Mouse (Mus musculus): Measurements from ENCODE around the gene Cyp2j6. TPM values are rescaled to one million over a fixed set of nuclear protein-coding genes. Genes with fewer than 3 reads are reported as not detected.
"Not testable (repeated sequence)": the region's sequence is repeated elsewhere in the genome, so short reads cannot be mapped to it uniquely, and the experiment has no call there.

Gene Cyp2j6
- total RNA-seq (2021): 1 to 10 TPM; 3.2 to 3.4 TPM
- long read RNA-seq, experiment 1, partial matches to known transcripts: 1 of 3 reads
- long read RNA-seq, experiment 1, other reads (novel, unspliced or antisense): 0 of 3 reads
- long read RNA-seq, experiment 2, partial matches to known transcripts: 0 of 4 reads
- long read RNA-seq, experiment 2, other reads (novel, unspliced or antisense): 0 of 4 reads

GRCm38 (mm10) chr4:96553133-96553819, at the start of gene Cyp2j6:
Gene Cyp2j6, minus strand, starts transcription at chr4:96553661.
- peak; percentile 66 to 79 for DNase-seq

GRCm38 (mm10) chr4:96591791-96592150, 38.3 kb upstream of the Cyp2j6 start:
- DNase-seq: peak in 1 of 2 experiments; percentile 84

- peak; percentile 88 to 90 for DNase-seq
Measured at GRCm38 (mm10) chr4:96590911-96591790, 37.7 kb upstream of the Cyp2j6 start, which contains the start of gene Cyp2j9. Gene Cyp2j9, minus strand, starts transcription at chr4:96591578.

- DNase-seq: no peak
Measured at GRCm38 (mm10) chr4:96581425-96582088, 28.1 kb upstream of the Cyp2j6 start.

- not testable (repeated sequence) for DNase-seq
Measured at GRCm38 (mm10) chr4:96580351-96580750, 26.9 kb upstream of the Cyp2j6 start.

GRCm38 (mm10) chr4:96569442-96569841, 16.0 kb upstream of the Cyp2j6 start:
- no peak for DNase-seq

- no peak for DNase-seq
Measured at GRCm38 (mm10) chr4:96567988-96568387, 14.5 kb upstream of the Cyp2j6 start.

- DNase-seq: no peak
Measured at GRCm38 (mm10) chr4:96565808-96566207, 12.3 kb upstream of the Cyp2j6 start.

- DNase-seq: no peak
Measured at GRCm38 (mm10) chr4:96560464-96560863, 7.0 kb upstream of the Cyp2j6 start.

- no peak for DNase-seq
Measured at GRCm38 (mm10) chr4:96559781-96560180, 6.3 kb upstream of the Cyp2j6 start.

- no peak for DNase-seq
Measured at GRCm38 (mm10) chr4:96551619-96552018, 1.8 kb downstream of the Cyp2j6 start.

- no peak for DNase-seq
Measured at GRCm38 (mm10) chr4:96545976-96546375, 7.5 kb downstream of the Cyp2j6 start.

GRCm38 (mm10) chr4:96525772-96526171, 27.7 kb downstream of the Cyp2j6 start:
- peak in 1 of 2 experiments; percentile 9 for DNase-seq

- DNase-seq: peak; percentile 30 to 34
Measured at GRCm38 (mm10) chr4:96522256-96522655, 31.2 kb downstream of the Cyp2j6 start.

GRCm38 (mm10) chr4:96510083-96510482, 43.4 kb downstream of the Cyp2j6 start:
- DNase-seq: no peak

- DNase-seq: no peak
Measured at GRCm38 (mm10) chr4:96507286-96507685, 46.2 kb downstream of the Cyp2j6 start, which contains the start of gene Cyp2j8. Gene Cyp2j8, minus strand, starts transcription at chr4:96507386.

Other genes starting within 250 kb of the Cyp2j6 start
- not detected for gene Cyp2j11, start 205.0 kb downstream of the Cyp2j6 start, total RNA-seq (2021)
- gene Cyp2j8, start 46.3 kb downstream of the Cyp2j6 start, total RNA-seq (2021): not detected
- gene Cyp2j9, start 37.9 kb upstream of the Cyp2j6 start, total RNA-seq (2021): 1 to 10 TPM; 1.3 to 1.6 TPM
- gene Cyp2j5, start 110.5 kb upstream of the Cyp2j6 start, total RNA-seq (2021): not detected
- gene Gm12695, start 231.5 kb upstream of the Cyp2j6 start, total RNA-seq (2021): not detected

Data from heart, adult 18-20 months (tissue).